Mouse (Mus musculus) kidney, postnatal 0 days (tissue): ENCODE results near the gene Vmn1r82. TPM values are rescaled to one million over a fixed set of nuclear protein-coding genes. Genes with fewer than 3 reads are reported as not detected.

Experiments
- ATAC-seq: fragments of 200-750 bp; cut with Nextera tagmentation; replicated peaks from 2 replicates; pipeline ENCODE4 v1.8.0; 2017; ENCODE audit warnings: low read depth, moderate number of reproducible peaks, moderate TSS enrichment, moderate library complexity; ENCODE audit not compliant: low FRiP score
- DNase-seq: peaks from one replicate; pipeline ENCODE4 v3.0.0-alpha.2; 2016; ENCODE audit warnings: low spot score
- H3K27ac ChIP-seq: fragments of 300-500 bp; sonication (generic); 2 replicates; pipeline ENCODE4 v1.5.1; 2014; ENCODE audit warnings: mild to moderate bottlenecking
- H3K27me3 ChIP-seq: fragments of 300-500 bp; sonication (generic); 2 replicates; pipeline ENCODE4 v1.6.1; 2014; ENCODE audit warnings: low read length, mixed read lengths; ENCODE audit not compliant: insufficient read depth
- H3K36me3 ChIP-seq: fragments of 300-500 bp; sonication (generic); 2 replicates; pipeline ENCODE4 v1.6.1; 2014; ENCODE audit warnings: low read length, mixed read lengths; ENCODE audit not compliant: insufficient read depth
- H3K4me1 ChIP-seq: fragments of 300-500 bp; sonication (generic); replicated peaks from 2 replicates; pipeline ENCODE4 v1.6.1; 2014; ENCODE audit warnings: antibody characterized with exemption, low read length, mixed read lengths; ENCODE audit not compliant: insufficient read depth
- H3K4me2 ChIP-seq: fragments of 300-500 bp; sonication (generic); 2 replicates; pipeline ENCODE4 v1.6.1; 2014; ENCODE audit warnings: mild to moderate bottlenecking, low read length, moderate library complexity, mixed read lengths
- H3K4me3 ChIP-seq: fragments of 300-500 bp; sonication (generic); replicated peaks from 2 replicates; pipeline ENCODE4 v1.5.1; 2014; ENCODE audit warnings: low read depth, low read length
- H3K9ac ChIP-seq: fragments of 300-500 bp; sonication (generic); 2 replicates; pipeline ENCODE4 v1.6.1; 2014; ENCODE audit warnings: low read depth, low read length
- H3K9me3 ChIP-seq: fragments of 300-500 bp; sonication (generic); replicated peaks from 2 replicates; pipeline ENCODE4 v1.6.1; 2016; ENCODE audit warnings: low read length, inconsistent platforms, mixed read lengths
- CTCF ChIP-seq: IDR thresholded peaks from 2 replicates; pipeline ENCODE4 v1.5.1; 2016; ENCODE audit warnings: antibody characterized with exemption, low read depth, mild to moderate bottlenecking, moderate library complexity
- WGBS: fragments of 180-500 bp; shearing (Covaris S2); extraction: QIAGEN DNeasy Blood & Tissue Kit; methylation state at CpG from one replicate; pipeline ENCODE4 v1.1.7; 2014; 5-methylcytosine and 5-hydroxymethylcytosine counted together
- polyA plus RNA-seq: library from polyadenylated mRNA; unstranded; fragments of >200 nt; fragmentation: Nextera tagmentation; extraction: Ambion mirVana; gene quantifications from 2 replicates; pipeline ENCODE4 v1.2.1, GENCODE M21; 2015

Gene Vmn1r82
- not detected in 2 replicates for polyA plus RNA-seq

- Histone ChIP-seq H3K4me1 (no peaks in the 10 kb centered on the region), H3K36me3 (no peaks in the 10 kb centered on the region), H3K27me3 (no peaks in the 10 kb centered on the region), H3K9me3 (no peaks in the 10 kb centered on the region), H3K4me3 (no peak within 1 kb of the TSS), H3K4me2 (no peak within 1 kb of the TSS), H3K27ac (no peak within 1 kb of the TSS), H3K9ac (no peak within 1 kb of the TSS)
- WGBS = 57% methylated on average over 2 of the region's 2 CpGs
- DNase-seq = no peak
- no peak for ATAC-seq
- no peak for TF ChIP-seq CTCF
Measured at GRCm38 (mm10) chr7:12300130-12300529, at the start of gene Vmn1r82. Gene Vmn1r82, plus strand, starts transcription at chr7:12300430.

- no peak within 1 kb of the TSS for H3K4me2 ChIP-seq
- no peak for ATAC-seq
- no peaks in the 10 kb centered on the region for H3K27me3 ChIP-seq
- H3K9ac ChIP-seq = no peak within 1 kb of the TSS
- DNase-seq = no peak
- H3K9me3 ChIP-seq = no peaks in the 10 kb centered on the region
- TF ChIP-seq CTCF = no peak
- 69% methylated on average over 1 of the region's 1 CpGs for WGBS
- H3K36me3 ChIP-seq = no peaks in the 10 kb centered on the region
- no peaks in the 10 kb centered on the region for H3K4me1 ChIP-seq
- H3K27ac ChIP-seq = no peak within 1 kb of the TSS
- H3K4me3 ChIP-seq = no peak within 1 kb of the TSS
Measured at GRCm38 (mm10) chr7:12268169-12268568, 32.1 kb upstream of the Vmn1r82 start, which contains the start of gene Vmn1r81. Gene Vmn1r81, minus strand, starts transcription at chr7:12268269.

- no peak for ATAC-seq
- Histone ChIP-seq H3K4me3 (no peak within 1 kb of the TSS), H3K9me3 (no peaks in the 10 kb centered on the region), H3K4me2 (no peak within 1 kb of the TSS), H3K4me1 (no peaks in the 10 kb centered on the region), H3K27me3 (no peaks in the 10 kb centered on the region), H3K36me3 (no peaks in the 10 kb centered on the region), H3K27ac (no peak within 1 kb of the TSS), H3K9ac (no peak within 1 kb of the TSS)
- TF ChIP-seq CTCF = no peak
- WGBS = 81% methylated on average over 2 of the region's 2 CpGs
- no peak for DNase-seq
Measured at GRCm38 (mm10) chr7:12329381-12329780, 29.2 kb downstream of the Vmn1r82 start, which contains the start of gene Vmn1r83. Gene Vmn1r83, minus strand, starts transcription at chr7:12329481.

Other genes starting within 250 kb of the Vmn1r82 start
- not detected in 2 replicates for gene Vmn1r78, start 150.2 kb upstream of the Vmn1r82 start, polyA plus RNA-seq
- not detected in 2 replicates for gene Vmn1r79, start 129.2 kb upstream of the Vmn1r82 start, polyA plus RNA-seq
- gene Vmn1r80, start 111.1 kb upstream of the Vmn1r82 start, polyA plus RNA-seq = not detected in 2 replicates
- not detected in 2 replicates for gene Vmn1r81, start 32.2 kb upstream of the Vmn1r82 start, polyA plus RNA-seq
- gene Vmn1r83, start 29.1 kb downstream of the Vmn1r82 start, polyA plus RNA-seq = not detected in 2 replicates
- not detected in 2 replicates for gene Vmn1r84, start 68.8 kb downstream of the Vmn1r82 start, polyA plus RNA-seq
- gene Zfp551, start 122.3 kb downstream of the Vmn1r82 start, polyA plus RNA-seq = 3.9 and 4.3 TPM in 2 replicates
- 18.6 TPM in 2 replicates for gene Zfp606, start 177.9 kb downstream of the Vmn1r82 start, polyA plus RNA-seq
- gene 2900092C05Rik, start 212.1 kb downstream of the Vmn1r82 start, polyA plus RNA-seq = not detected in 2 replicates